Mouse (Mus musculus) hindbrain, postnatal 0 days (tissue): ENCODE data around the gene Ccdc186. TPM values are rescaled to one million over a fixed set of nuclear protein-coding genes. Genes with fewer than 3 reads are reported as not detected.
A peak's percentile ranks its signal among the peaks of the same experiment; 100 is the strongest.

Source experiments
- ATAC-seq: fragments of 200-750 bp; cut with Nextera tagmentation; 2 replicates; pipeline ENCODE4 v1.8.0; 2017; ENCODE audit warnings: mild to moderate bottlenecking, moderate TSS enrichment, moderate library complexity
- DNase-seq: peaks from one replicate; pipeline ENCODE4 v3.0.0-alpha.2; 2015; ENCODE audit warnings: low spot score
- H3K27ac ChIP-seq: fragments of 300-500 bp; sonication (generic); 2 replicates; pipeline ENCODE4 v1.5.1; 2014; ENCODE audit warnings: mild to moderate bottlenecking
- H3K27me3 ChIP-seq: fragments of 300-500 bp; sonication (generic); 2 replicates; pipeline ENCODE4 v1.6.1; 2014; ENCODE audit warnings: low read length, mixed read lengths; ENCODE audit not compliant: insufficient read depth
- H3K36me3 ChIP-seq: fragments of 300-500 bp; sonication (generic); 2 replicates; pipeline ENCODE4 v1.6.1; 2014; ENCODE audit warnings: low read length, mixed read lengths; ENCODE audit not compliant: insufficient read depth
- H3K4me1 ChIP-seq: fragments of 300-500 bp; sonication (generic); 2 replicates; pipeline ENCODE4 v1.6.1; 2014; ENCODE audit warnings: antibody characterized with exemption, low read length, mixed read lengths; ENCODE audit not compliant: insufficient read depth
- H3K4me2 ChIP-seq: fragments of 300-500 bp; sonication (generic); 2 replicates; pipeline ENCODE4 v1.6.1; 2014; ENCODE audit warnings: low read depth, mild to moderate bottlenecking, low read length, moderate library complexity, mixed read lengths
- H3K4me3 ChIP-seq: fragments of 300-500 bp; sonication (generic); 2 replicates; pipeline ENCODE4 v1.5.1; 2014; ENCODE audit warnings: low read length
- H3K9ac ChIP-seq: fragments of 300-500 bp; sonication (generic); replicated peaks from 2 replicates; pipeline ENCODE4 v1.6.1; 2014; ENCODE audit warnings: mild to moderate bottlenecking, low read length, moderate library complexity, mixed read lengths
- H3K9me3 ChIP-seq: fragments of 300-500 bp; sonication (generic); 2 replicates; pipeline ENCODE4 v1.6.1; 2016; ENCODE audit warnings: low read length, mixed read lengths
- CTCF ChIP-seq: IDR thresholded peaks from 2 replicates; pipeline ENCODE4 v1.5.1; 2016; ENCODE audit warnings: antibody characterized with exemption, control low read depth, low read depth
- WGBS: fragments of 180-500 bp; shearing (Covaris S2); extraction: QIAGEN DNeasy Blood & Tissue Kit; methylation state at CpG from one replicate; pipeline ENCODE4 v1.1.7; 2014; 5-methylcytosine and 5-hydroxymethylcytosine counted together
- polyA plus RNA-seq: library from polyadenylated mRNA; unstranded; fragments of >200 nt; fragmentation: Nextera tagmentation; extraction: Ambion mirVana; gene quantifications from 2 replicates; pipeline ENCODE4 v1.2.1, GENCODE M21; 2015
- total RNA-seq: library from RNA; depleted of rRNA; stranded (reverse); fragments of >200 nt; gene quantifications from 2 replicates; pipeline ENCODE4 v1.2.3, GENCODE M21; 2014; rRNA removed

Ccdc186 gene
- total RNA-seq, result 11.7 and 12.4 TPM in 2 replicates
- polyA plus RNA-seq, result 21.7 and 22.7 TPM in 2 replicates

DNA sequence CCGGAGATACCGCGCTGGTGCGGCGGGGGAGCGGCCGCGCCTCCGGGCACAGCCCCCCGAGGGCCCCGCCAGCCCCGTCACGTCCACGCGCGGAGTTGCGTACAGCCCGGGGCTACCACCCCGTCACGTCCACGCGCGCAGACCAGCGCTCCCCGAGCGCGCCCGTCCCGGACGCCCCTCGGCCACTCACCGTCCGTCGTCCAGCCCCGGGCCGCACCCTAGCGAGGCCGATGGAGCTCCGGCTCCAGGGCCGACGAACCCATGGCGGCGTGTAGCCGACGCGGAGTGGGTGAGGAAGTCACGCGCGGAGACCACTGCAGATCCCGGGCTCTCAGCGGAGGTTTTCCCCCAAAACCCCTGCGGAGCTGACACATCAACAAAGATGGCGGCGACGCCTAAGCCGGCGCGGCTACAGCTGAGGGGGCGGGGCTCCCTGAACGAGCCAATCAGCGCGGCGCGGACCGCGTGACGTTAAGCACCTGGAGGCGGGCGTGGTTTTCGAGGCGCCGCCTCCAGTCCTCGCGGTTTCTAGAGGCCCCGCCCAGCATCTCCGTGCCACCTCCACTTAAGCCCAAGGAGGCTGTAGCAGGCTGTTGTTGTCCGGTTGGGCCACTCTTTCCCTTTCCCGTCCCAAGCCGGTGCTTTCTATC is at the start of gene Ccdc186:
TSS of gene Ccdc186 (minus strand) at position 393 of the 650 bp plus-strand sequence.
- TF ChIP-seq CTCF, result no peak

DNA sequence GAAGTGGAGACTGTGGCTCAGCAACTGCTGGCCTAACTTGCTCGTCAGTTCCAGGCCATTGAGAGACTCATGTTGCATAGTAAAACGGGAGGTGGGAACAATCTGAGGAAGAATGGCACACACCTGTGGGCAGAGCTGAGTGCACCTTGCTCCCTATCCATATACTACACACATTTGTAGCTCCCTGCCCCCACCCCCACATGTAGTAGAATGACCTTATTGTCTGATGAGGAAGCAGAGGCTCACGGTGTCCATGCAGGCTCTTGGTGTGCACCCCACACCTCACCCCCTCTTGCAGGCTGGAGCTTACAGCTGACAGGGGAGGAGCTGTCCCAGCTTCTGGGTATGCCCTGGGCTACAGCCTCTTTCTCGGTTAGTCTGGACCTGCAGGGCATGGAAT is 45.7 kb upstream of the Ccdc186 start:
- 71% methylated on average over 4 of the region's 4 CpGs for WGBS
- Histone ChIP-seq H3K4me3 (no peak overlapping the region), H3K4me2 (no peak overlapping the region), H3K9me3 (no peaks in the 10 kb centered on the region), H3K36me3 (no peaks in the 10 kb centered on the region), H3K4me1 (no peaks in the 10 kb centered on the region), H3K27ac (no peak overlapping the region), H3K27me3 (peaks cover 6% of the 10 kb centered on the region; the same call in 1 of the 2 replicates), H3K9ac (no peak overlapping the region)
- ATAC-seq (no peak), DNase-seq (no peak)
- TF ChIP-seq CTCF, result no peak

More for the DNA sequence above, at the start of gene Ccdc186:
- Histone ChIP-seq H3K27ac (peak within 1 kb of the TSS; percentile 87), H3K4me1 (peaks cover 11% of the 10 kb centered on the region), H3K9ac (peak within 1 kb of the TSS; percentile 91), H3K9me3 (no peaks in the 10 kb centered on the region), H3K4me3 (peak within 1 kb of the TSS; percentile 96), H3K36me3 (no peaks in the 10 kb centered on the region), H3K27me3 (no peaks in the 10 kb centered on the region), H3K4me2 (peak within 1 kb of the TSS; percentile 68)
- DNase-seq (peak; percentile 99), ATAC-seq (peak; percentile 99)
- 0% methylated on average over 77 of the region's 79 CpGs for WGBS

DNA sequence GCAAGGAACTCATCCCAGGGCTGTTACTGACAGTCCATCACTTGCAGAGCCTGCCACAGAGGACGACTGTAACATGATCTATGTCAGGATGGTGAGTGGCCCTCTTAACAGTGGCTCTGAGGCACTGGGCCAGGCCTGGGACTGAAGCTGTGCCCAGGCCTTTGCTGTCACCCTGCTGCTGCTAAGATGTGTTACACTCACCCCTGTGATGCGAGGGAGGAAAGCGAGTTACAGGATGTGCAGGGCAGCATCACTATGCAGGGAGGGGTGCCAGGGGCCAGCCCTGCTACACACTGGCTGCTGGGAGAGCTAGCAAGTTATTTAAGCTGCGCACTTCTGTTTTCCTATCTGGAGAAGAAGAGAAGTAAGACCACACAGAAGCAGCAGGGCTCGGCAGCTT is 34.5 kb upstream of the Ccdc186 start:
- TF ChIP-seq CTCF, result no peak
- H3K4me3 ChIP-seq, result no peak overlapping the region
- H3K9ac ChIP-seq, result no peak overlapping the region
- WGBS, result 60% methylated on average over 5 of the region's 5 CpGs
- H3K27me3 ChIP-seq, result no peaks in the 10 kb centered on the region
- H3K9me3 ChIP-seq, result no peaks in the 10 kb centered on the region
- H3K36me3 ChIP-seq, result no peaks in the 10 kb centered on the region
- H3K4me2 ChIP-seq, result no peak overlapping the region
- ATAC-seq (no peak), DNase-seq (no peak)
- H3K27ac ChIP-seq, result no peak overlapping the region
- H3K4me1 ChIP-seq, result no peaks in the 10 kb centered on the region

DNA sequence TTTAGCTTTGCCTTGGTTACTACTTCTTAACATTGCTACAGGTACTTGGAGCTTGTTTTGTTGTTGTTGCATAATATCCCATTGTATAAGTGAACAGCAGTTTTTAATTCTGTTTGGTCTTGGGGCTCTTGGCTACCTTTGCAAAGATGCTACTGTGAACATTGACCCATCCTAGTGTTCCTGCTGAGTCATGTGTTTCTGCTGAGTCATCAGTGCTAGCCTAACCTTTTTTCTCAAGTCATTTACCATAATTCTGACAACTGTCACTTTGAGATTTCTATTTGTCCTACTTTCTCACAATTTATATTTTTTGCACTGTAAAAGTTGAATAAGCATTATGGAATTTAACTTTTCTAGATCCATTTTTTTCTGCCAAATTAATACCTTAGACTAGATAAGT is 30.6 kb upstream of the Ccdc186 start:
- no peak overlapping the region for H3K4me2 ChIP-seq
- H3K36me3 ChIP-seq, result no peaks in the 10 kb centered on the region
- no peak overlapping the region for H3K4me3 ChIP-seq
- no peak for TF ChIP-seq CTCF
- ATAC-seq (no peak), DNase-seq (no peak)
- no peaks in the 10 kb centered on the region for H3K27me3 ChIP-seq
- H3K9ac ChIP-seq, result no peak overlapping the region
- no peaks in the 10 kb centered on the region for H3K4me1 ChIP-seq
- no peaks in the 10 kb centered on the region for H3K9me3 ChIP-seq
- H3K27ac ChIP-seq, result no peak overlapping the region

DNA sequence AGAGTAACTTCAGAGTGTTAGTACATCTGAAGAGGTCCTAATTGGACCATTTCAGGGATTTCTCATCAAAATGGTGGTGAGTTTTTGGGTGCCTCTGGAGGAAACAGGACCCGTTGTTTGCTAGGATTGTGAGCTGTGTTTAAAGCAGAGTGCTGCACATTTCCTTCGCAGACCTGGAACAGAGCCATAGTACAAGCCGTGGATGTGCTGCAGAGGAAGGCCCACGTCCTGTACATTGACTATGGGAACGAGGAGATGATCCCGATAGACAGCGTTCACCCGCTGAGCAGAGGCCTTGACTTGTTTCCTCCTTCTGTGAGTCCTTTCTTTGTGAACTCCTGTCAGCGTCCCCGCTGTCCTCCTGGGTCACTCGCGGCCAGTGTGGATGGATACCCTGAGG is 21.0 kb upstream of the Ccdc186 start:
- DNase-seq (no peak), ATAC-seq (no peak)
- no peak overlapping the region for H3K27ac ChIP-seq
- H3K9ac ChIP-seq, result no peak overlapping the region
- no peaks in the 10 kb centered on the region for H3K27me3 ChIP-seq
- no peaks in the 10 kb centered on the region for H3K36me3 ChIP-seq
- no peak overlapping the region for H3K4me3 ChIP-seq
- no peaks in the 10 kb centered on the region for H3K4me1 ChIP-seq
- TF ChIP-seq CTCF, result no peak
- no peak overlapping the region for H3K4me2 ChIP-seq
- 63% methylated on average over 12 of the region's 12 CpGs for WGBS
- no peaks in the 10 kb centered on the region for H3K9me3 ChIP-seq

DNA sequence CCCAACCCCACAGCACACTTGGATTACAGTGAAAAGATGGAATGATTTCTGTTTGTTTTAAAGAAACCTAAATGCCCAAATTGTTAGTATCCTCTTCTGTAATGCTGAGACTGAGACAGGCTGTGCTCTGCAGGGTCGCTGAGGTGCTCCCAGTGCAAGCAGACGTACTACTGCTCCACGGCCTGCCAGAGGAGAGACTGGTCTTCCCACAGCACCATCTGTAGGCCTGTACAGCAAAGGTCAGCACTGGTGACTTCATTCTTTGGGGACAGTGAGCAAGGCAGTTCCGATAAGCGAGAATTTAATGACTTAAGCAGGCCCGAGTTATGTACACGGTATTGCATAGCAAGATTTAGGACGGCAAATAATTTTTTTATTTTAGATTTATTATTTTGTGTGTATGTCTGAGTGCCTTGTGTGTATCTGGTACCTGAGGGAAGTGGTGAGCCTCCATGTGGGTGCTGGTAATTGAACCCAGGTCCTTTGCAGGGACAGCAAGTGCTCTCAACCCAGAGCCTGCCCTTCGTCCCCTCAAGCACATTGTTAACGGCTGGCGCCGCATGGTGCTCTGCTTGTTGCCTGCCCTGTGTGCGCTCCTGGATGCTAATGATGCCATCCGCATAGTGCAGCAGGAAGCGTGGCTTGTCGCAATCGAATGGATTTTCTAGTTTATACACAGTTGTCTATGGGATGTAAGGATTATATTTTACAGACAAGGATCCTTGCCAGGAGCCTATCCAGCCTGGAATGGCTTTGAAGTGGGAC is 17.1 kb upstream of the Ccdc186 start:
- Histone ChIP-seq H3K9me3 (no peaks in the 10 kb centered on the region), H3K27me3 (no peaks in the 10 kb centered on the region), H3K4me3 (no peak overlapping the region), H3K27ac (no peak overlapping the region), H3K4me1 (no peaks in the 10 kb centered on the region), H3K36me3 (no peaks in the 10 kb centered on the region), H3K9ac (no peak overlapping the region), H3K4me2 (no peak overlapping the region)
- peak; percentile 18 for DNase-seq
- no peak for ATAC-seq
- 59% methylated on average over 17 of the region's 17 CpGs for WGBS
- TF ChIP-seq CTCF, result peak; percentile 43; the same call in 1 of the 2 replicates

DNA sequence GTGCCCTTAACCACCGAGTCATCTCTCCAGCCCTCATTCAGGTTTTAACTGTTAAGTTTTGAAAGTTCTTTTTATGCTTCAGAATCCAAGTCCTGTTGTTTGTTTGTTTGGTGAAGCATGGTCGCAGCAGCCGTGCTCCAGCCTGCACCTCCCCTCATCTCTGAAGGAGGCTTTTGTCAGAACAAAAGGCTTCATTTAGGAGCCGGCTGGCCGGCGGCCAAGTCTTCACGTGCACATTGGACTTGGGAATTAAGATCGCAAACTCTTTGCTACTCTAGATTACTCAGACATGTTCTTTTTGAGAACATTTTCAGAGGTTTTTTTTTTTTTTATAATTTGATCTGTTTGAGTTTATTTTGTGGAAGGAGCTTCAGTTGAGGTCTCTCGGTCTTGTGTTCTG is 13.3 kb upstream of the Ccdc186 start:
- Histone ChIP-seq H3K9me3 (no peaks in the 10 kb centered on the region), H3K36me3 (no peaks in the 10 kb centered on the region), H3K4me3 (no peak overlapping the region), H3K27me3 (no peaks in the 10 kb centered on the region), H3K27ac (no peak overlapping the region), H3K4me1 (no peaks in the 10 kb centered on the region), H3K4me2 (no peak overlapping the region), H3K9ac (no peak overlapping the region)
- peak; percentile 74 for DNase-seq
- ATAC-seq, result no peak
- no peak for TF ChIP-seq CTCF
- 24% methylated on average over 9 of the region's 9 CpGs for WGBS
